Mouse (Mus musculus) lung, adult 2 months (tissue): Measurements from ENCODE around the gene Mrpl48.

Source experiments
- CTCF ChIP-seq: fragments of 200-500 bp; IDR thresholded peaks from 2 replicates; pipeline ENCODE4 v1.5.1; 2011; ENCODE audit warnings: mild to moderate bottlenecking, low read length, control low read depth; ENCODE audit not compliant: insufficient read depth
- POLR2A ChIP-seq: fragments of 200-500 bp; IDR thresholded peaks from 2 replicates; pipeline ENCODE4 v1.6.1; 2011; ENCODE audit warnings: low read depth, mild to moderate bottlenecking, control low read depth, low read length, borderline replicate concordance; ENCODE audit errors: extremely low read depth

DNA sequence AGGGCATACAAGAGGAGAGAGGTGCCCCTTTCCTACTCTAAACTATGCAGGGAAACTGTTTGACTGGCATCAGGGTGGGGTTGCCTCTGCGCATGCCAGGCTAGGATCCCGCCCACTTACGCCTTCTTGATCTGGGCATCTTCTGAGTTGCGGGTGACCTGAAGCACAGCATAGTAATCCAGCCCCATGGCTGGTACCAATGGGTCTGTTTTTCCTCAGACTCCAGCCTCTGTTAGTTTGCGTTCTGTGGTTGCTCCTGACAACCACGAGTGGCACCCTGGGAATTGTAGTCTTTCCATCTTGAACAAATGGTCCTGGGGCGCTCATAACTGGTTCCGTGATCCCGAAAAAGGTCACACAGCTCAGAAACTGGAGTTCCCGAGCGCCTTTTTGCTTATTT lies 93.5 kb downstream of the Mrpl48 start, which contains the start of gene Dnajb13:
- TF ChIP-seq CTCF (no peak), POLR2A (no peak)
